Mouse (Mus musculus) CH12.LX (cell line): ENCODE results near the gene Tlr9. TPM values are rescaled to one million over a fixed set of nuclear protein-coding genes. Genes with fewer than 3 reads are reported as not detected.

Experiments
- DNase-seq: peaks from one replicate; pipeline ENCODE4 v3.0.0-alpha.2; 2013; ENCODE audit errors: extremely low read depth
- H3K27ac ChIP-seq: 2 replicates; pipeline ENCODE4 v1.5.1; 2012; ENCODE audit warnings: low read depth, mild to moderate bottlenecking, control low read depth, moderate library complexity; ENCODE audit not compliant: insufficient read depth
- H3K27me3 ChIP-seq: replicated peaks from 2 replicates; pipeline ENCODE3; 2012; ENCODE audit warnings: inconsistent platforms
- H3K36me3 ChIP-seq, 2 experiments: replicated peaks in 1 of 2; 2 replicates each; pipeline versions ENCODE3 to v1.6.1; 2012; ENCODE audit warnings: inconsistent platforms in 1 of 2, low read length in 1 of 2, mild to moderate bottlenecking in 1 of 2, mixed read lengths in 1 of 2, moderate library complexity in 1 of 2; ENCODE audit not compliant: control insufficient read depth in 1 of 2, insufficient read depth in 1 of 2
- H3K4me1 ChIP-seq, 2 experiments: 2 replicates each; pipeline ENCODE4 v1.6.1; 2012; ENCODE audit warnings: inconsistent platforms in 1 of 2, moderate library complexity in 1 of 2; ENCODE audit not compliant: insufficient read depth in 2 of 2, control insufficient read depth in 1 of 2
- H3K4me2 ChIP-seq: 2 replicates; pipeline ENCODE4 v1.6.1; 2012; ENCODE audit warnings: low read depth, mild to moderate bottlenecking, control low read depth; ENCODE audit not compliant: poor library complexity, insufficient read depth, severe bottlenecking
- H3K4me3 ChIP-seq, 3 experiments: fragments of 150-350 bp in 1 of 3; sonication (generic) in 1 of 3; replicated peaks in 1 of 3; 2 replicates each; pipeline versions ENCODE3 to v1.5.1; 2011 to 2012; ENCODE audit warnings: low read depth in 2 of 3, low read length in 2 of 3, mild to moderate bottlenecking in 2 of 3, moderate library complexity in 2 of 3, control low read depth in 1 of 3, improper control_type of control experiment in 1 of 3, inconsistent platforms in 1 of 3, mixed read lengths in 1 of 3; ENCODE audit not compliant: poor library complexity in 1 of 3
- H3K79me2 ChIP-seq: replicated peaks from 2 replicates; pipeline ENCODE4 v1.6.1; 2012; ENCODE audit warnings: mild to moderate bottlenecking, moderate library complexity; ENCODE audit not compliant: control insufficient read depth, poor library complexity, insufficient read depth, severe bottlenecking; ENCODE audit errors: extremely low read depth
- H3K9ac ChIP-seq: 2 replicates; pipeline ENCODE4 v1.6.1; 2012; ENCODE audit warnings: low read depth, mild to moderate bottlenecking, control low read depth, moderate library complexity; ENCODE audit not compliant: insufficient read depth
- H3K9me3 ChIP-seq: replicated peaks from 2 replicates; pipeline ENCODE3; 2012; ENCODE audit warnings: low read length, inconsistent platforms, mixed read lengths
- BHLHE40 ChIP-seq: IDR thresholded peaks from 2 replicates; pipeline ENCODE4 v1.6.1; 2011; ENCODE audit warnings: mild to moderate bottlenecking, low read depth, low read length, improper control_type of control experiment
- CHD1 ChIP-seq: IDR thresholded peaks from 2 replicates; pipeline ENCODE4 v1.6.1; 2012; ENCODE audit warnings: low read depth, low read length, improper control_type of control experiment, inconsistent platforms
- CTCF ChIP-seq, 2 experiments: IDR thresholded peaks in 1 of 2; conservative IDR thresholded peaks in 1 of 2; 2 replicates each; pipeline ENCODE4 v1.5.1; 2011 to 2012; ENCODE audit warnings: low read depth in 2 of 2, low read length in 2 of 2, improper control_type of control experiment in 1 of 2, inconsistent platforms in 1 of 2, mild to moderate bottlenecking in 1 of 2, moderate library complexity in 1 of 2
- HCFC1 ChIP-seq: IDR thresholded peaks from 2 replicates; pipeline ENCODE4 v1.6.1; 2012; ENCODE audit warnings: low read depth, mild to moderate bottlenecking, inconsistent platforms, low read length, improper control_type of control experiment
- JUND ChIP-seq: conservative IDR thresholded peaks from 2 replicates; pipeline ENCODE4 v1.6.1; 2011; ENCODE audit warnings: low read depth, low read length, improper control_type of control experiment
- MAX ChIP-seq: IDR thresholded peaks from 2 replicates; pipeline ENCODE4 v1.6.1; 2011; ENCODE audit warnings: low read length, improper control_type of control experiment
- MAZ ChIP-seq: IDR thresholded peaks from 2 replicates; pipeline ENCODE4 v1.6.1; 2012; ENCODE audit warnings: low read depth, mild to moderate bottlenecking, inconsistent platforms, low read length, improper control_type of control experiment, moderate library complexity
- MYC ChIP-seq: IDR thresholded peaks from 2 replicates; pipeline ENCODE4 v1.6.1; 2011; ENCODE audit warnings: low read depth, mild to moderate bottlenecking, improper control_type of control experiment, low read length
- NRF1 ChIP-seq: IDR thresholded peaks from 2 replicates; pipeline ENCODE4 v1.6.1; 2014; ENCODE audit warnings: low read depth, mild to moderate bottlenecking, inconsistent platforms, low read length, improper control_type of control experiment, moderate library complexity
- RAD21 ChIP-seq: IDR thresholded peaks from 2 replicates; pipeline ENCODE4 v1.6.1; 2011; ENCODE audit warnings: low read depth, mild to moderate bottlenecking, low read length, improper control_type of control experiment, moderate library complexity
- SIN3A ChIP-seq: IDR thresholded peaks from 2 replicates; pipeline ENCODE4 v1.6.1; 2012; ENCODE audit warnings: low read length, improper control_type of control experiment, inconsistent platforms
- ZKSCAN1 ChIP-seq: IDR thresholded peaks from 2 replicates; pipeline ENCODE4 v1.6.1; 2012; ENCODE audit warnings: low read depth, inconsistent platforms, low read length, improper control_type of control experiment, borderline replicate concordance
- ZMIZ1 ChIP-seq: IDR thresholded peaks from 2 replicates; pipeline ENCODE4 v1.6.1; 2012; ENCODE audit warnings: low read depth, mild to moderate bottlenecking, inconsistent platforms, low read length, improper control_type of control experiment
- dilution Hi-C: fragments of 300-500 bp; cut with MboI; formaldehyde crosslinking; loops from 2 replicates; pipeline ENCODE4 v1.14.3; 2020; ENCODE audit warnings: low sequenced_read_pairs; ENCODE audit not compliant: extremely low pct_unique_long_range_greater_than_20kb, extremely low pct_ligation_motif_present
- in situ Hi-C: fragments of 300-500 bp; cut with MboI; formaldehyde crosslinking; loops from 3 replicates; pipeline ENCODE4 v1.14.3; 2019; ENCODE audit warnings: low sequenced_read_pairs, low pct_ligation_motif_present, low pct_unique_long_range_greater_than_20kb, mixed read lengths
- polyA plus RNA-seq: library from polyadenylated mRNA; unstranded; fragments of >175 nt; gene quantifications from 2 replicates; pipeline ENCODE4 v1.2.1, GENCODE M21; 2012; ENCODE audit warnings: low read depth; ENCODE audit not compliant: insufficient read length
- total RNA-seq, 2 experiments: library from RNA; depleted of rRNA; stranded (reverse); fragments of 300-350 nt in 1 of 2; fragments of >200 nt in 1 of 2; gene quantifications; 2 replicates each; pipeline ENCODE4 v1.2.3; 2012 to 2014

Tlr9 gene
- total and polyA plus RNA-seq, 3 experiments: 1.0 to 12.5 (median 1.4) TPM

DNA sequence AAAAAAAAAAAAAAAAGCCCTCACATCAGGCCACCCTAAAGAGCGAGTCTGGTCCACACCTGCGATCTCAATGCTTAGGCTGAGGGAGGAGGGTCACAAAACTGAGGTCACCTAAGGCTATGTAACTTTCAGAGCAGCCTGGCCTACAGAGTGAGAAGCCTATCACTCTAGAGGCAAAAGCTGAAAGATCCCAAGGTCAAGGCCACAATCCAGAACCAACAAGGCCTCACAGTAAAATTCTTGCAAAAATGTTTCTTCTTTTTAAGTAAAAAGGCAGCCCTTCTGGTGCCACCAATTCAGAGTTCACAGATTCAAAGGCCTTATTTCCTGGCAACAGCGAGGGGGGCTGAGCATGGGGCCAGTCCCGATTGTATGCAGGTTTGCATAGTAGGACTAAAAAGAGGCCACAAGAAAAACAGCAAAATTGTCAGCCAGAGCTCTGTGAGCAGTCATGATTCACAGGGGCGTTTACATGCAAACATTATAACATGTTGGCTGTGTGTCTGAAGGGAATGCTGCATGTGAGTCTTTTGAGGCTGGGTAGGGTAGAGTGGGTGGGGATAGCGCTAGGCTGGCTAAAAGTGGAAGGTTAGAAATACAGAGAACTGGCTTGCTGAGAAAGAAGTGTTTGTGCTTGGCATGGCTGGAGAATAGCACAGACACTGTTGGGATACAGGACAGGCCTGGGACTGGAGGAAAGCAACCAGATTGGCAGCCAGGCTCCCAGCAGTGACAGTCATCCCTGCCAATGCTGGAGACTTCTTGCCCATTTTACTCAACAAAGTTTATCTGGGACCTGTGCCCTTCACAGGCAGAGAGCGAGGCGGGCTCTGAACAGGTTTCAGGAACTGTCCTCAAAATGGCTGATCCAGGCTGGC lies 28.2 kb upstream of the Tlr9 start:
- Histone ChIP-seq H3K9ac (no peak overlapping the region), H3K36me3 (peaks cover 60 to 73% of the 10 kb centered on the region in 2 experiments), H3K4me3 (no peak overlapping the region), H3K4me1 (peaks cover 20 to 64% of the 10 kb centered on the region in 2 experiments), H3K79me2 (peaks cover 13% of the 10 kb centered on the region), H3K4me2 (no peak overlapping the region), H3K27me3 (no peaks in the 10 kb centered on the region), H3K9me3 (no peaks in the 10 kb centered on the region), H3K27ac (peak overlapping the region; percentile 21)
- dilution Hi-C loops (no loop called here), in situ Hi-C loops (no loop called here)
- DNase-seq: no peak
- TF ChIP-seq HCFC1 (no peak), RAD21 (no peak), NRF1 (no peak), ZKSCAN1 (peak; percentile 55), BHLHE40 (no peak), ZMIZ1 (no peak), MAZ (no peak)

DNA sequence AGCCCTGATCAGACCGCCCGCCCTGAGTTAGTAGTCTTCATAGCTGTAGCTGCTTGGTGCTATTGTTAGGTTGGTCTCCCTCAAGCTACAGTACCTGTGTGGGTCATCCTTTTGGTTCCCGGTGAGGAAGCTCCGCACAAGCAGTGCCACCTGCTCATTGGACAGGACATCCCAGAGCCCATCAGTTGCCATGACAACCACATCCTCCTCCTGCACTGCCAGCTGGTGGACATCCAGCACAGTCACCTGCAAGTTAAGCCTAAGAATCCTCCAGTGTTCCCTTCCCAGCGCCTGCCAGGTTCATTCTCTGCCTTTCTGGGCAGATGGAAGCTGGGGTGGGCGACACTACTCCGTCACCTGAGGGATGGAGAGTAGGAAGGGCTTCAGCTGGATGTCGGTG lies 26.7 kb upstream of the Tlr9 start:
- H3K36me3 ChIP-seq: peaks cover 45 to 58% of the 10 kb centered on the region in 2 experiments
- dilution Hi-C loops (no loop called here), in situ Hi-C loops (no loop called here)

More for the DNA sequence above, 26.7 kb upstream of the Tlr9 start:
- no peak overlapping the region for H3K4me3 ChIP-seq
- H3K27ac ChIP-seq: no peak overlapping the region
- no peak overlapping the region for H3K9ac ChIP-seq
- H3K27me3 ChIP-seq: no peaks in the 10 kb centered on the region
- no peaks in the 10 kb centered on the region for H3K9me3 ChIP-seq
- no peak for TF ChIP-seq ZMIZ1
- no peak for TF ChIP-seq CHD1
- TF ChIP-seq RAD21: no peak
- no peak for TF ChIP-seq CTCF (conservative IDR thresholded peaks at IDR 0.05 in 1 of 2, IDR thresholded peaks at IDR 0.05 in 1 of 2; ENCODE audit: low read depth in 2 of 2, low read length in 2 of 2)
- TF ChIP-seq MYC: no peak
- no peak for TF ChIP-seq SIN3A
- no peak for TF ChIP-seq JUND
- TF ChIP-seq MAX: no peak
- H3K4me1 ChIP-seq: peaks cover 25 to 76% of the 10 kb centered on the region in 2 experiments
- peaks cover 13% of the 10 kb centered on the region for H3K79me2 ChIP-seq
- H3K4me2 ChIP-seq: no peak overlapping the region
- no peak for DNase-seq
